ENCODE assay signal across 8 mouse cellular contexts in genomic region chr1:185253140-185253892, GRCm38 (mm10). TPM values are rescaled to one million over a fixed set of nuclear protein-coding genes. Genes with fewer than 3 reads are reported as not detected.
DNase-seq lines count a peak whose midpoint lies in the region; ATAC-seq and TF ChIP-seq lines count a peak whose summit lies in the region.

No protein-coding gene starts in this region.

- no peak overlapping the region for H3K4me2 ChIP-seq in heart, embryonic 12.5 days

- DNase-seq in heart, adult 11 months: peak; percentile 81
- DNase-seq in Muller cell, postnatal 12 days (ENCODE audit: inconsistent ontology term): peak; percentile 56
- DNase-seq in layer of hippocampus, postnatal 10 days (ENCODE audit: low spot score in 2 of 2): peak; percentile 58 to 72
- peak; percentile 72 for DNase-seq in right cerebral cortex, adult 18-20 months
- no peak for DNase-seq in thymus, postnatal 10 days (ENCODE audit: low spot score in 2 of 2)
- DNase-seq in thymus, adult 2 months: no peak

- H3K4me3 ChIP-seq in heart, embryonic 12.5 days: no peak overlapping the region
- H3K4me3 ChIP-seq in thymus, adult 2 months (ENCODE audit: control insufficient read depth, insufficient read depth, low read length): no peak overlapping the region

- no peak for ATAC-seq in heart, embryonic 12.5 days (ENCODE audit: insufficient number of reproducible peaks, low FRiP score)
- ATAC-seq in frontal cortex, adult (ENCODE audit: low TSS enrichment): peak; percentile 53

- peaks cover 54% of the 10 kb centered on the region for H3K36me3 ChIP-seq in heart, embryonic 12.5 days
- H3K36me3 ChIP-seq in thymus, adult 2 months (ENCODE audit: control insufficient read depth, insufficient read depth, low read length): peaks cover 50% of the 10 kb centered on the region

- no peak overlapping the region for H3K9ac ChIP-seq in heart, embryonic 12.5 days

- WGBS in heart, embryonic 12.5 days: 63% methylated on average over 12 of the region's 12 CpGs
- 92% methylated on average over 12 of the region's 12 CpGs for WGBS in thymus, adult 2 months

- no peak for TF ChIP-seq POLR2A in thymus, adult 2 months (IDR thresholded peaks at IDR 0.05; ENCODE audit: control insufficient read depth, extremely low read depth, insufficient read depth, low read length, poor library complexity)

- H3K27me3 ChIP-seq in heart, embryonic 12.5 days (replicated peaks): no peaks in the 10 kb centered on the region
- H3K27me3 ChIP-seq in thymus, adult 2 months (ENCODE audit: control insufficient read depth, insufficient read depth, low read length): no peaks in the 10 kb centered on the region

- TF ChIP-seq CTCF in thymus, adult 2 months (IDR thresholded peaks at IDR 0.05; ENCODE audit: borderline replicate concordance, control insufficient read depth, extremely low read depth, insufficient read depth, low read length, poor library complexity): no peak

- H3K27ac ChIP-seq in heart, embryonic 12.5 days (ENCODE audit: poor library complexity, severe bottlenecking): no peak overlapping the region
- H3K27ac ChIP-seq in thymus, adult 2 months (ENCODE audit: control insufficient read depth, insufficient read depth, low read length): no peak overlapping the region

- H3K4me1 ChIP-seq in heart, embryonic 12.5 days (replicated peaks): peaks cover 33% of the 10 kb centered on the region
- no peaks in the 10 kb centered on the region for H3K4me1 ChIP-seq in thymus, adult 2 months (replicated peaks; ENCODE audit: control insufficient read depth, insufficient read depth, low read length)

- no peaks in the 10 kb centered on the region for H3K9me3 ChIP-seq in heart, embryonic 12.5 days (replicated peaks)

RNA-seq across cellular contexts. Expression of gene Rab3gap2, which starts 49.4 kb away (rescaled TPM):
- 19.0 and 19.1 TPM in 2 replicates for polyA plus RNA-seq in heart, embryonic 12.5 days (2016; fragmentation: Nextera tagmentation; extraction: Ambion mirVana)
- 10 to 100 TPM; 54.6 to 58.5 TPM for total RNA-seq in layer of hippocampus, postnatal 10 days (2021)
- polyA plus RNA-seq in thymus, adult 2 months (2012; rRNA removed): 26.2 and 27.5 TPM in 2 replicates

Comparison
In these comparisons a context has a peak if more than half of its experiments do, and no peak if none do; other contexts are left out.
1. DNase-seq: peak in heart, adult 11 months (single experiment), Muller cell, postnatal 12 days (single experiment), layer of hippocampus, postnatal 10 days (2 of 2) and right cerebral cortex, adult 18-20 months (single experiment); none in thymus, postnatal 10 days (0 of 2) and thymus, adult 2 months (single experiment).